ENCODE assay signal across 10 mouse cellular contexts in the genomic region with DNA sequence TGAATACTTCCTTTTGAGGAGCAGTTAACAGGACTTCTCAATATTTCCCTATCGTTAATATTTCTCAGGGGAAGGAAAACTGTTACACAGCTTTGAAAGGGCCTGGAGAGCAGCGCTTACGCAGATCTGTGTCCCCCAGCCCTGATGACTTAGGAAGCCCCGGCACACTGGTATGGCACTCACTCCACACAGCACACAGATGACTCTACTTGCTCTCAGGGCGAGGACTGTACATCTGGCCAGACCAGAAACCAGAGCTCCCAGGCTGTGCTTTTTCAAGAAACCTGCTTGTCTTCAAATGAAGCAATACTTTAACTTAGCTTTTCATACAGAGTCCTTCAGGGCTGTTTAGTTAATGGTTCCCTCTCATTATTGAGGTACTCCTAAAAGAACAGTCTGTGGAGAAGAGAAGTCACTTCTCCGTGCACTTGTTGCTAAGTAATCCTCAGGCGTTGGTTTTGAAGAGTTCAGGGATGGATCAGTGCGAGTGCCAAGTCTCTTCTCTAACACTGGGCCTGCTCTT. TPM values are rescaled to one million over a fixed set of nuclear protein-coding genes. Genes with fewer than 3 reads are reported as not detected.
A peak's percentile ranks its signal among the peaks of the same experiment; 100 is the strongest.
DNase-seq lines count a peak whose midpoint lies in the region; ATAC-seq and TF ChIP-seq lines count a peak whose summit lies in the region.
"Had no signal": no experiment of that assay in that cellular context is flagged by ENCODE, and none has a peak within 500 bp of the region (broad histone marks: within the 10 kb centered on the region; RNA-seq: fewer than 3 reads in every experiment).

No protein-coding gene starts in this region.

- H3K4me3 ChIP-seq in hindbrain, embryonic 10.5 days, result 0 out of 2 replicates have a peak overlapping the region, but pooled peaks have one; percentile 84
- no peak overlapping the region for H3K4me3 ChIP-seq in hindbrain, embryonic 11.5 days (ENCODE audit: low read depth, low read length)
- H3K4me3 ChIP-seq in embryonic facial prominence, embryonic 13.5 days, result no peak overlapping the region
- H3K4me3 ChIP-seq in intestine, embryonic 16.5 days (ENCODE audit: low read length), result peak overlapping the region; percentile 31
- peak overlapping the region; percentile 5; the same call in 1 of the 2 replicates for H3K4me3 ChIP-seq in midbrain, postnatal 0 days (ENCODE audit: low read depth, low read length)

- H3K27me3 ChIP-seq in hindbrain, embryonic 10.5 days (ENCODE audit: insufficient read depth, poor library complexity, severe bottlenecking), result peaks cover 9% of the 10 kb centered on the region; the same call in 1 of the 2 replicates
- H3K27me3 ChIP-seq in hindbrain, embryonic 11.5 days (ENCODE audit: control insufficient read depth, insufficient read depth, low read length), result no peaks in the 10 kb centered on the region
- no peaks in the 10 kb centered on the region for H3K27me3 ChIP-seq in embryonic facial prominence, embryonic 13.5 days
- H3K27me3 ChIP-seq in intestine, embryonic 16.5 days (replicated peaks; ENCODE audit: control insufficient read depth, insufficient read depth, low read length), result no peaks in the 10 kb centered on the region
- no peaks in the 10 kb centered on the region for H3K27me3 ChIP-seq in midbrain, postnatal 0 days (ENCODE audit: insufficient read depth, low read length)

- no peak for DNase-seq in hindbrain, embryonic 10.5 days (ENCODE audit: low spot score)
- no peak for DNase-seq in hindbrain, embryonic 11.5 days (ENCODE audit: low spot score)
- DNase-seq in midbrain, postnatal 0 days (ENCODE audit: low spot score), result no peak
- no peak for DNase-seq in cerebellum, postnatal 14 days
- no peak for DNase-seq in testis, postnatal 10 days (ENCODE audit: low spot score)
- no peak for DNase-seq in urinary bladder, postnatal 36 days (ENCODE audit: low spot score in 2 of 2)

- peaks cover 90% of the 10 kb centered on the region for H3K4me1 ChIP-seq in hindbrain, embryonic 10.5 days (replicated peaks)
- H3K4me1 ChIP-seq in hindbrain, embryonic 11.5 days (replicated peaks; ENCODE audit: control insufficient read depth, insufficient read depth, low read length), result no peaks in the 10 kb centered on the region; the same call in 1 of the 2 replicates
- H3K4me1 ChIP-seq in embryonic facial prominence, embryonic 13.5 days, result peaks cover 84% of the 10 kb centered on the region
- peaks cover 64% of the 10 kb centered on the region for H3K4me1 ChIP-seq in intestine, embryonic 16.5 days (ENCODE audit: control insufficient read depth, insufficient read depth, low read length)
- peaks cover 26% of the 10 kb centered on the region for H3K4me1 ChIP-seq in midbrain, postnatal 0 days (ENCODE audit: insufficient read depth, low read length)

- H3K27ac ChIP-seq in hindbrain, embryonic 10.5 days, result 0 out of 2 replicates have a peak overlapping the region, but pooled peaks have one; percentile 37
- no peak overlapping the region for H3K27ac ChIP-seq in hindbrain, embryonic 11.5 days (ENCODE audit: low read depth, low read length)
- peak overlapping the region; percentile 66; the same call in 1 of the 2 replicates for H3K27ac ChIP-seq in embryonic facial prominence, embryonic 13.5 days
- peak overlapping the region; percentile 57 for H3K27ac ChIP-seq in intestine, embryonic 16.5 days (ENCODE audit: low read length)
- no peak overlapping the region for H3K27ac ChIP-seq in midbrain, postnatal 0 days (ENCODE audit: low read depth, low read length)
- H3K27ac ChIP-seq: liver, embryonic 14.5 days had no signal

- ATAC-seq in hindbrain, embryonic 11.5 days (ENCODE audit: low FRiP score), result no peak
- no peak for ATAC-seq in embryonic facial prominence, embryonic 13.5 days (ENCODE audit: insufficient number of reproducible peaks, insufficient read depth, low FRiP score, low TSS enrichment, low read depth)
- ATAC-seq in intestine, embryonic 16.5 days, result no peak
- ATAC-seq in midbrain, postnatal 0 days (ENCODE audit: low FRiP score), result no peak

- H3K36me3 ChIP-seq in hindbrain, embryonic 10.5 days, result peaks cover 7% of the 10 kb centered on the region; the same call in 1 of the 2 replicates
- H3K36me3 ChIP-seq in hindbrain, embryonic 11.5 days (ENCODE audit: control insufficient read depth, insufficient read depth, low read length), result no peaks in the 10 kb centered on the region
- H3K36me3 ChIP-seq in embryonic facial prominence, embryonic 13.5 days, result no peaks in the 10 kb centered on the region
- no peaks in the 10 kb centered on the region for H3K36me3 ChIP-seq in intestine, embryonic 16.5 days (ENCODE audit: control insufficient read depth, insufficient read depth, low read length)
- H3K36me3 ChIP-seq in midbrain, postnatal 0 days (ENCODE audit: insufficient read depth, low read length), result no peaks in the 10 kb centered on the region

- 72% methylated on average over 8 of the region's 8 CpGs for WGBS in hindbrain, embryonic 10.5 days
- 69% methylated on average over 8 of the region's 8 CpGs for WGBS in hindbrain, embryonic 11.5 days
- 64% methylated on average over 8 of the region's 8 CpGs for WGBS in embryonic facial prominence, embryonic 13.5 days
- 47% methylated on average over 8 of the region's 8 CpGs for WGBS in intestine, embryonic 16.5 days
- WGBS in midbrain, postnatal 0 days, result 51% methylated on average over 8 of the region's 8 CpGs

- no peak for TF ChIP-seq CTCF in midbrain, postnatal 0 days (IDR thresholded peaks at IDR 0.05)

- H3K4me2 ChIP-seq in hindbrain, embryonic 11.5 days (replicated peaks; ENCODE audit: low read depth, low read length), result no peak overlapping the region
- peak overlapping the region; percentile 83 for H3K4me2 ChIP-seq in embryonic facial prominence, embryonic 13.5 days
- peak overlapping the region; percentile 88 for H3K4me2 ChIP-seq in intestine, embryonic 16.5 days (ENCODE audit: low read depth, low read length)
- peak overlapping the region; percentile 83 for H3K4me2 ChIP-seq in midbrain, postnatal 0 days (ENCODE audit: low read depth, low read length, poor library complexity, severe bottlenecking)

- no peaks in the 10 kb centered on the region for H3K9me3 ChIP-seq in hindbrain, embryonic 10.5 days
- no peaks in the 10 kb centered on the region for H3K9me3 ChIP-seq in hindbrain, embryonic 11.5 days (ENCODE audit: control insufficient read depth, low read length)
- H3K9me3 ChIP-seq in embryonic facial prominence, embryonic 13.5 days, result no peaks in the 10 kb centered on the region
- no peaks in the 10 kb centered on the region for H3K9me3 ChIP-seq in intestine, embryonic 16.5 days (ENCODE audit: control insufficient read depth, low read length)
- H3K9me3 ChIP-seq in midbrain, postnatal 0 days (ENCODE audit: low read length), result no peaks in the 10 kb centered on the region
- H3K9me3 ChIP-seq: G1E had no signal

- H3K9ac ChIP-seq in hindbrain, embryonic 11.5 days (ENCODE audit: low read depth, low read length), result no peak overlapping the region
- no peak overlapping the region for H3K9ac ChIP-seq in embryonic facial prominence, embryonic 13.5 days
- peak overlapping the region; percentile 53 for H3K9ac ChIP-seq in intestine, embryonic 16.5 days (ENCODE audit: low read depth, low read length)
- H3K9ac ChIP-seq in midbrain, postnatal 0 days (replicated peaks; ENCODE audit: low read length, poor library complexity, severe bottlenecking), result no peak overlapping the region; the same call in 1 of the 2 replicates

RNA-seq across cellular contexts. Expression of gene Atp1a1, which starts 3.4 kb away (rescaled TPM):
- 50.2 and 63.3 TPM in 2 replicates for polyA plus RNA-seq in hindbrain, embryonic 10.5 days (2016; fragmentation: Nextera tagmentation; extraction: Ambion mirVana)
- polyA plus RNA-seq in hindbrain, embryonic 11.5 days (2014; fragmentation: Nextera tagmentation; extraction: Ambion mirVana), result 89.9 and 93.0 TPM in 2 replicates
- polyA plus RNA-seq in embryonic facial prominence, embryonic 13.5 days (2015; fragmentation: Nextera tagmentation; extraction: Ambion mirVana), result 61.7 and 65.4 TPM in 2 replicates
- 262 and 319 TPM in 2 replicates for polyA plus RNA-seq in intestine, embryonic 16.5 days (2015; fragmentation: Nextera tagmentation; extraction: Ambion mirVana)
- total RNA-seq in midbrain, postnatal 0 days (2014; rRNA removed), result 211 and 235 TPM in 2 replicates
- 54.7 and 56.7 TPM in 2 replicates for polyA plus RNA-seq in midbrain, postnatal 0 days (2015; fragmentation: Nextera tagmentation; extraction: Ambion mirVana)

Comparison
In these comparisons a context has a peak if more than half of its experiments do, and no peak if none do; other contexts are left out.
1. H3K27ac ChIP-seq: peak in hindbrain, embryonic 10.5 days (single experiment), embryonic facial prominence, embryonic 13.5 days (single experiment) and intestine, embryonic 16.5 days (single experiment); none in hindbrain, embryonic 11.5 days (single experiment) and midbrain, postnatal 0 days (single experiment).
2. H3K4me3 ChIP-seq: peak in hindbrain, embryonic 10.5 days (single experiment), intestine, embryonic 16.5 days (single experiment) and midbrain, postnatal 0 days (single experiment); none in hindbrain, embryonic 11.5 days (single experiment) and embryonic facial prominence, embryonic 13.5 days (single experiment).